In the genomic region with DNA sequence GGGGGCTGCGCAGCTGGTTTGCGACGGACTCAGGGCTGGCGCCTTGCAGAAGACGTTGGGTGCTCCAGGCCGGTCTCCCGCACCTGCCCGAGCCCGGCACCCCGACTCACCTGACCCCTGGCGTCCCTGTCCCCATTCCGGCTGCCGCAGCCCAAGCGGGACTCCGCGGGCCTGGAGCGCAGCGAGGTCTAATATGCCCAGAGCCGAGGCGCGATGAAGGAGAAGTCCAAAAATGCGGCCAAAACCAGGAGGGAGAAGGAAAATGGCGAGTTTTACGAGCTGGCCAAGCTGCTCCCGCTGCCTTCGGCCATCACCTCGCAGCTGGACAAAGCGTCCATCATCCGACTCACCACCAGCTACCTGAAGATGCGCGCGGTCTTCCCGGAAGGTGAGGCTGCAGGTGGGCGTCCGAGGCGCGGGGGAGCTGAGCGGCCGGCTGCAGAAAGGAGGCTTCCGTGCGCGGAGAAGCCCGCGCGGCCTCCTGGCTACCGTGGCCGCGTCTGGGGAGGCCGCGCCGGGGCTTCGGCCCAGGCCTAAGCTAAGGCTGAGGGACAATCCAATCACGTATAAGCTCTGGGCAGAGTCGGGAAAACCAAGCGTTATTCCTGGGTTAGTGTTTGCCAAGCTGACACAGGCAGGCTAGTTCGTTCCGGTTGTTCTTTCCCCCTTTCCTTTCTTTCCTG, we compare ENCODE assay signal across 9 mouse cellular contexts. TPM values are rescaled to one million over a fixed set of nuclear protein-coding genes. Genes with fewer than 3 reads are reported as not detected.
A peak's percentile ranks its signal among the peaks of the same experiment; 100 is the strongest.
DNase-seq lines count a peak whose midpoint lies in the region; ATAC-seq and TF ChIP-seq lines count a peak whose summit lies in the region.
"Had no signal": no experiment of that assay in that cellular context is flagged by ENCODE, and none has a peak within 500 bp of the region (broad histone marks: within the 10 kb centered on the region; RNA-seq: fewer than 3 reads in every experiment).

No protein-coding gene starts in this region.

- no peaks in the 10 kb centered on the region for H3K36me3 ChIP-seq in lung, embryonic 14.5 days (ENCODE audit: insufficient read depth)
- no peaks in the 10 kb centered on the region for H3K36me3 ChIP-seq in embryonic facial prominence, embryonic 13.5 days
- H3K36me3 ChIP-seq in limb, embryonic 11.5 days (ENCODE audit: control insufficient read depth, insufficient read depth, low read length): no peaks in the 10 kb centered on the region
- H3K36me3 ChIP-seq in splenic B cell, adult 2 months (ENCODE audit: control insufficient read depth, insufficient read depth, low read length, poor library complexity, severe bottlenecking): no peaks in the 10 kb centered on the region

- no peak for TF ChIP-seq CTCF in lung, embryonic 14.5 days (IDR thresholded peaks at IDR 0.05; ENCODE audit: low read depth)

- H3K4me2 ChIP-seq in lung, embryonic 14.5 days: peak overlapping the region; percentile 72
- H3K4me2 ChIP-seq in embryonic facial prominence, embryonic 13.5 days: peak overlapping the region; percentile 63
- H3K4me2 ChIP-seq in limb, embryonic 11.5 days (ENCODE audit: low read depth, severe bottlenecking): peak overlapping the region; percentile 36

- H3K4me1 ChIP-seq in lung, embryonic 14.5 days (ENCODE audit: insufficient read depth): peaks cover 7% of the 10 kb centered on the region; the same call in 1 of the 2 replicates
- peaks cover 41% of the 10 kb centered on the region for H3K4me1 ChIP-seq in embryonic facial prominence, embryonic 13.5 days
- peaks cover 15% of the 10 kb centered on the region; the same call in 1 of the 2 replicates for H3K4me1 ChIP-seq in limb, embryonic 11.5 days (ENCODE audit: control insufficient read depth, insufficient read depth, low read length)

- no peak overlapping the region for H3K9ac ChIP-seq in lung, embryonic 14.5 days
- peak overlapping the region; percentile 59 for H3K9ac ChIP-seq in embryonic facial prominence, embryonic 13.5 days
- peak overlapping the region; percentile 45; the same call in 1 of the 2 replicates for H3K9ac ChIP-seq in limb, embryonic 11.5 days (ENCODE audit: low read length)

- no peak overlapping the region for H3K27ac ChIP-seq in lung, embryonic 14.5 days (ENCODE audit: low read depth)
- H3K27ac ChIP-seq in embryonic facial prominence, embryonic 13.5 days: no peak overlapping the region
- no peak overlapping the region for H3K27ac ChIP-seq in limb, embryonic 11.5 days (replicated peaks; ENCODE audit: low read depth, low read length)

- peak overlapping the region; percentile 42 for H3K4me3 ChIP-seq in lung, embryonic 14.5 days (ENCODE audit: low read depth, low read length)
- H3K4me3 ChIP-seq in embryonic facial prominence, embryonic 13.5 days: peak overlapping the region; percentile 41
- H3K4me3 ChIP-seq in limb, embryonic 11.5 days (ENCODE audit: low read depth, low read length): peak overlapping the region; percentile 32

- DNase-seq in lung, embryonic 14.5 days: no peak
- no peak for DNase-seq in lung, postnatal 25 days (ENCODE audit: low spot score)
- peak; percentile 70 for DNase-seq in limb, embryonic 11.5 days (ENCODE audit: low spot score)
- DNase-seq in splenic B cell, adult 2 months (ENCODE audit: low read depth, low spot score): peak; percentile 15
- DNase-seq in left cerebral cortex, adult 8-10 months (ENCODE audit: low spot score in 2 of 2): no peak
- DNase-seq in frontal cortex, postnatal 25 days (ENCODE audit: low spot score in 2 of 2): no peak
- DNase-seq in spleen, adult 18-20 months: no peak

- no peaks in the 10 kb centered on the region for H3K9me3 ChIP-seq in lung, embryonic 14.5 days (ENCODE audit: low read depth, low read length)
- H3K9me3 ChIP-seq in embryonic facial prominence, embryonic 13.5 days: no peaks in the 10 kb centered on the region
- no peaks in the 10 kb centered on the region for H3K9me3 ChIP-seq in limb, embryonic 11.5 days (ENCODE audit: control insufficient read depth, low read length)

- ATAC-seq in lung, embryonic 14.5 days (ENCODE audit: insufficient read depth): no peak
- no peak for ATAC-seq in embryonic facial prominence, embryonic 13.5 days (ENCODE audit: insufficient number of reproducible peaks, insufficient read depth, low FRiP score, low TSS enrichment, low read depth)
- no peak for ATAC-seq in limb, embryonic 11.5 days (ENCODE audit: insufficient number of reproducible peaks, low FRiP score, low TSS enrichment, low read depth)

- under 1% methylated on average over 57 of the region's 57 CpGs for WGBS in lung, embryonic 14.5 days
- under 1% methylated on average over 57 of the region's 57 CpGs for WGBS in embryonic facial prominence, embryonic 13.5 days
- WGBS in limb, embryonic 11.5 days: under 1% methylated on average over 57 of the region's 57 CpGs

- H3K27me3 ChIP-seq in lung, embryonic 14.5 days (ENCODE audit: insufficient read depth, low read length): peaks cover 99% of the 10 kb centered on the region
- H3K27me3 ChIP-seq in embryonic facial prominence, embryonic 13.5 days: peaks cover 98% of the 10 kb centered on the region
- peaks cover 89% of the 10 kb centered on the region for H3K27me3 ChIP-seq in limb, embryonic 11.5 days (ENCODE audit: control insufficient read depth, insufficient read depth, low read length)
- peaks cover 3% of the 10 kb centered on the region for H3K27me3 ChIP-seq in splenic B cell, adult 2 months (ENCODE audit: control insufficient read depth, insufficient read depth, low read length, poor library complexity, severe bottlenecking)

RNA-seq across cellular contexts. Expression of a gene that starts 1.0 kb away (rescaled TPM):
- 0.04 TPM in 1 of 2 replicates, not detected in the other for polyA plus RNA-seq in lung, embryonic 14.5 days (2014; fragmentation: Nextera tagmentation; extraction: Ambion mirVana)
- 0.50 and 0.58 TPM in 2 replicates for polyA plus RNA-seq in embryonic facial prominence, embryonic 13.5 days (2015; fragmentation: Nextera tagmentation; extraction: Ambion mirVana)
- polyA plus RNA-seq in limb, embryonic 11.5 days (2014; fragmentation: Nextera tagmentation; extraction: Ambion mirVana): 2.6 and 2.7 TPM in 2 replicates
- under 1 TPM in 2 of 4 experiments, not detected in 2; 0.09 to 0.25 TPM for total RNA-seq in left cerebral cortex, adult 8-10 months (2022)
- total RNA-seq: liver, adult 2 months had no signal
- polyA plus RNA-seq: liver, adult 2 months had no signal

Comparison
In these comparisons a context has a peak if more than half of its experiments do, and no peak if none do; other contexts are left out.
1. DNase-seq: peak in limb, embryonic 11.5 days (single experiment) and splenic B cell, adult 2 months (single experiment); none in lung, embryonic 14.5 days (single experiment), lung, postnatal 25 days (single experiment), left cerebral cortex, adult 8-10 months (0 of 2), frontal cortex, postnatal 25 days (0 of 2) and spleen, adult 18-20 months (0 of 2).
2. Peak in every context shown above with its lines, with median percentiles within 50 percentile points of each other: H3K4me2 ChIP-seq and H3K4me3 ChIP-seq.